Mouse (Mus musculus): ENCODE data around the gene Vps33a. TPM values are rescaled to one million over a fixed set of nuclear protein-coding genes. Genes with fewer than 3 reads are reported as not detected.

Vps33a gene
- 10 to 100 TPM; 43.8 to 49.3 TPM for total RNA-seq (2021)
- long read RNA-seq, experiment 1, full-length matches to known transcripts, result 51 of 59 reads
- long read RNA-seq, experiment 1, partial matches to known transcripts, result 2 of 59 reads
- long read RNA-seq, experiment 1, other reads (novel, unspliced or antisense), result 6 of 59 reads
- long read RNA-seq, experiment 2, full-length matches to known transcripts, result 91 of 110 reads
- long read RNA-seq, experiment 2, partial matches to known transcripts, result 11 of 110 reads
- long read RNA-seq, experiment 2, other reads (novel, unspliced or antisense), result 8 of 110 reads

GRCm38 (mm10) chr5:123572357-123573186 is at the start of gene Vps33a:
Gene Vps33a (minus strand): TSS chr5:123573038.
- DNase-seq (ENCODE audit: low spot score in 2 of 2), result peak; percentile 95 to 96

DNA sequence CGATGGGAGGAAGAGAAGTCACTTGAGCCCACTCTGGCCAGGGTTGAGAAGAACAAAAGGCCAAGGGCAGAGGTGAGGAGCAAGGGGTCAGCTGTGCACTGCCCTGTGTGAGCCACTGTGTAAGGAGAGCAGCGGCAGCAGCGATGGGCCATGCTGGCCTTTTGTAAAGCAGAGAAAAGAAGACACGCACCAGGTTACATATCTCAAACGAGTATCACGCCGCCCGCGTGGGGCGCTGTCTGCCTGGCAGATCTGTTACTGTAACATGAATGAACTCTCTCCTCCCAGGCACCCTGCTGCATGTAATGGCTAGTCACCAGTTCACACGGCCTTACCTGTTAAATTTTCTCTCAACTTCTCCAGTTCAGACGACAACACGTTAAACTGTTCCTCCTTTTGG is 49.6 kb upstream of the Vps33a start:
- no peak for DNase-seq (ENCODE audit: low spot score in 2 of 2)

GRCm38 (mm10) chr5:123618558-123618957 is 45.7 kb upstream of the Vps33a start:
- peak in 1 of 2 experiments; percentile 30 for DNase-seq (ENCODE audit: low spot score in 2 of 2)

DNA sequence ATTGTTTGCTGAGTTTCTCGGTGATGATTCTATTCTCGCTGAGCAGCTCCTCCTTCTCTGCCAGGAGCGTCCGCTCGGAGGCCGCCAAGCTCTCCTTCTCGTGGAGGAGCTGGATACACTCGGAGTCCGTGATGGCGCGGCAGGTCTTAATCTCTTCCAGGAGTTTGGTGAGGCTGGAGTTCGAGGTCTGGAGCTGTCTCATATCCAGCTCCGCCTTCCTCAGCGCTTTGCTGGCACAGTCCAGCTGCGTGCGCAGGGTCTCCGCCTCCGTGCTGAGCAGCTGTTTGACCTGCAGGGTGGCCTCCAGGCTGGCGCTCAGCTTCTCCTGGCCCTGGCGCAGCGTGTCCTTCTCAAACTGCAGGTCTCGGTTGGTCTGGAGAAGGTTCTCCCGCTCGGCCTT is 41.4 kb upstream of the Vps33a start:
- DNase-seq (ENCODE audit: low spot score in 2 of 2), result no peak

DNA sequence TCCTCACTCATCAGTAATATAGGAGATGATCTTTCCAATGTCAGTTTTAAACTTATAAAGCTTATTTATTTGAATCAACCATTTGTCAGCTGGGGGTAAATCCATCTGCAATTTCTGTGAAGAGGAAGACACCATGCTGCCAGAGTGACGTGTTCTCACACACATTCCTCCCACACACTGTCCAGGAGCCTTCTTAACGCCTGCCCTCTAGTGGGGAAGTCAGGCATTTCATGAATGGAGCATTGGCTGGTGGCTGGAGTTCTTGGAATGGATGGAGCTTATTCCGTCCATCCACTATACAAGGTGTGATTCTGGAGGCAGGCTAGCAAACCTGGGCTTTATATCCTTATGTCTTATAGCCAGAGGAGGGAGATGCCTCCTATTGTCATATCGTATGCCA is 37.0 kb upstream of the Vps33a start:
- peak; percentile 78 to 80 for DNase-seq (ENCODE audit: low spot score in 2 of 2)

GRCm38 (mm10) chr5:123609416-123609815 is 36.6 kb upstream of the Vps33a start:
- DNase-seq (ENCODE audit: low spot score in 2 of 2), result no peak

- DNase-seq (ENCODE audit: low spot score in 2 of 2), result no peak
Observed at GRCm38 (mm10) chr5:123607211-123607669, 34.4 kb upstream of the Vps33a start.

DNA sequence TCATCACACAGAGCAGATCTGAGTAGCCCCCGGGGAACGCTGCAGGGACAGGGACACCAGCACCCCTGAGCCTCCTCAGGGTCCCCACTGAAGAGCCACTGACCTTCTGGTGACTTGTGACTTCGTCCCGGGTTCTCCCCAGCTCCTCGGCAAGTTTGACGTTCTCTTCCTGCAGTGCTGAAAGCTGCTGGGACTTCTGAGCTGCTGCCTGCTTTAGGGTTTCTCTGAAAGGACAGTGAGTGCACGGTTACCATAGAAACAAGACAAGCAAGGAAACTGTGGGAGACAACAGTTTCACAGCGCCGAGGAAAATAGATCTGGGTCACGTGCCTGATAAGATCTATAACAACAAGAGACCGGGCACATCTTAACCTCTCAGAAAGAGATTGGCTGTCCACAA is 30.7 kb upstream of the Vps33a start:
- DNase-seq (ENCODE audit: low spot score in 2 of 2), result no peak

DNA sequence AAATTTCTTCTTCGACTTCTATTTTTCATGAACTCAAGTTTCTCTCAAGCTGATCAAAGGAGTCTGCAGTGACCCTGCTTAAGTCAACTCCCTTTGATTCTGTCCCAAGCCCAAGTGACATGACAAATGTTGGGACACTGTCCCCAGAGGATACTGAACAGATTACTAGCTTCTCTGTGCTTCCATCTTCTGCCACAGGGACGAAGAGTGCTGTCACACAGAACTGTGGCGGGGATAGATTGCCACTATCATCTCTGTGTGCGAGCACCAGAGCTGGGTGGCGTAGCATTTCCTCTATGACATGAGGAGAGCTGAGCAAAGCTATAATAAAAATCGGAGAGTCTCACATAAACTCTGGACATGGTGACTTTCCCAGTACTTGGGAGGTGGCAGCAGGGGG is 29.3 kb upstream of the Vps33a start:
- DNase-seq (ENCODE audit: low spot score in 2 of 2), result no peak

- no peak for DNase-seq (ENCODE audit: low spot score in 2 of 2)
Observed at GRCm38 (mm10) chr5:123599319-123599718, 26.5 kb upstream of the Vps33a start.

DNA sequence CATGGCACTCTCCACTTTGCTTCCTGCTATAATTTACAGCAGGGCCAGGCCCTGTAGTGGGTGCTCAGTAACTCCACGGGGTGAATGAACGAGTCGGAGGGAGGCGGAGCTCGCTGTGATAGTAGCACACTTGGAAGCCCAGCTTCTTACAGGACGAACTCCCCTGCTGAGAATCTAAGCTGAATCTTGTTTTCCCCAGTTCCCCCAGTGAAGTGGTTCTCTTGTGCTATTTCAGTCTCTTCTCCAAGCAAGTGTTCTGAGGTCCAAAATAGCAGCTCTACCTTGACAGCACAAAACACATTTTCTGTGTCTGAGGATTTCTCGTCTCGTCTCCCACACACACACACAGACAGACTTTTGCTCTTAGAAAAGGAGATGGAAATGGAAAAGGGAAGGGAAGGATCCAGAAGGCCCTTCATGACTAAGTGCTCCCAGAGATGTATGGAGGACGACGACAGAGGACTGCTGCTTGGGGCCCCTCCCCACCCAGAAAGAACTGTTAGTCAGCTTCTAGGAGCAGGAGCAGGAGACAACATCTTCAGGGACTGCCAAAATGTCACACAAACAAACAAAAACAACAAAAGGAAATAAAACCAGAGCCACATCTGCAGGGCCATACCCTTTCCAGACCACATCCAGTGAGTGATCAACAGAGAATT is 20.9 kb upstream of the Vps33a start:
- no peak for DNase-seq (ENCODE audit: low spot score in 2 of 2)

GRCm38 (mm10) chr5:123580043-123580442 is 7.2 kb upstream of the Vps33a start:
- no peak for DNase-seq (ENCODE audit: low spot score in 2 of 2)

DNA sequence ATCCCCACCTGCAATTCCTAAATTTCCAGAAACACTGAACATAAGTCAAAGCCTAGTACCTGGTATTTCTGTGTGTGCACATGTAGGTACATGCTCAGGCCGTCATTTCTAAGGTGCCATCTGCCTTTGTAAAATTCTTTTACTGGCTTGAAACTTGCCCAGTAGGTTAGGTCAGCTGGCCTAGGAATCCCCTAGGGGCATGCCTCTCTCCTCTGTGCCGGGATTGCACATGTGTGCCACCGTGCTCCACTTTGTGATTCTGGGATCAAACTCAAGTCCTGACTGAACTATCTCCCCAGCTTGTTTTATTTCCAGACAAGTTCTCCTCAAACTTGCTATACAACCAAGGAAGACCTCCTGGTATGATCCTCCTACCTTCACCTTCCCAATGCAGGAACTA is 3.9 kb upstream of the Vps33a start:
- DNase-seq (ENCODE audit: low spot score in 2 of 2), result no peak

DNA sequence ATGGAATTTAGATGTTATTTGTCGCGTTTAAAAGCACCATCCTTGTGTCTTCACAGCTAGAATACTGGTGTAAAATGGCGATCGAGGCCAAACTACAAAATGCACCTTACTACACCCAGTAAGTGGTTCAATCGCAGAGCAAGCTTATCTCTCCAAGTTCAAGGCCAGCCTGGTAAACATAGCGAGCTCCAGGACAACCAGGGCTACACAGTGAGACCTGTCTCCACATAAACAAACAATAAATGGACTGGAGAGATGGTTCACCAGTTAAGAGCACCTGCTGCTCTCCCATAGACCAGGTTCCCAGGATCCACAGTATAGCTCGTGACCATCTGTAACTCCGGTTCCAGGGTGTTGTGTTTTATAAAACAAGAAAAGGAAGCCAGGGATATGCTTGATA is 524 bp upstream of the Vps33a start:
- no peak for DNase-seq (ENCODE audit: low spot score in 2 of 2)

DNA sequence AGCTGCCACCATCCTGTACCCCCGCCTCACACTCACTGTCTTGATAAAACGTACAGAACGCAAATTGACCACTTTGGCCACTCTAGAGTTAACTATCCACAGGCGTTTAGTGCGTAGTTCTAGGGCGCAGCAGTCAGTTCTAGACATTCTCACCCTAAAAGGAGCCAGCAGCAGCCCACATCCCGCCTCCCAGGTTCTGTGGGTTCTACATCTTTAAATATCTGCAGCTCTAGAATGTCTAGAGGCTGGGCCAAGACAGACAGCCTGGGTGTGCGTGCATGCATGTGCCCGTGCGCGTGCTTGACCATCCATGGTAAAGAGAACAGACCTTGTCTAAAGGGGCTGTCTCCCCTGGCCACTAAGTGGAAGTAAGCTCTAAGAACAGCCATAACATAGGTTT is 11.7 kb downstream of the Vps33a start:
- no peak for DNase-seq (ENCODE audit: low spot score in 2 of 2)

- DNase-seq (ENCODE audit: low spot score in 2 of 2), result no peak
Observed at GRCm38 (mm10) chr5:123559588-123559987, 13.2 kb downstream of the Vps33a start.

DNA sequence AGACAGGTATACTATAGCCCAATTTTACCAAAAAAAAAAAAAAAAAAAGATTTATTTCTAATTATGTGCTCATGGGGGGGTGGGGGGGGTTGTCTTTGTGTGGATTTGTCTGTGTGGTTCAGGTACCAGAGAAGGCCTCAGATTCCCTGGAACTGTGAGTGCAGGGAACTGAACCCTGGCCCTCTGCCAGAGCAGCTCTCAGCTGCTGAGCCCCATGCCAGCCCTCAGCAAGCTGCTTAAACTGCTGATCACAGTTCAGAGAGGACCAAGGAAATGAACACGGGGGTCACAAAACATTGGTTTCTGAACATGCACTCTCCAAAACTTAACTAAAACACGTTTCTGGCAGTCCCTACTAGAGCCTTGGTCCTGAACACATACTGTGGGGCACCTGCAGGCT is 16.4 kb downstream of the Vps33a start:
- DNase-seq (ENCODE audit: low spot score in 2 of 2), result peak; percentile 45 to 47

- no peak for DNase-seq (ENCODE audit: low spot score in 2 of 2)
Observed at GRCm38 (mm10) chr5:123555693-123556092, 17.1 kb downstream of the Vps33a start.

DNA sequence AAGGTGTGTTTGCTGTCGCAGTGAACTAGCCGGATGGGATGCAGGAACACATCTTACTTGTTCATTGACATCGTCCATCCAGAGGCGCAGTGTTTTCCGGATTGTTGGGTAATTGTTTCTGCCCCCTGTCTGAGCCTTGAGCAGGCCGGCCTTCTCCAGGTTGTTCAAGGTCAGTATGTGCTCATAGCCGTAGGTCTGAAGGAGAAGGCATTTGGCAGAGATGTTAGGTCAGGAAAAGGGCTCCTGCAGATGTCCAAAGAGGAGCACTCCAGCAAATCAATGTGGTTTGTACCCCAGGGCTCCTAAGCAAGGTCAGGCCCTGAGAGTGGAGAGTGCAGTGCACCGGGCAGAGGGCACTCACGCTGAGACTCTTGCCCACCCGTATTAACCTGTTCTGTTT is 39.0 kb downstream of the Vps33a start:
- no peak for DNase-seq (ENCODE audit: low spot score in 2 of 2)

DNA sequence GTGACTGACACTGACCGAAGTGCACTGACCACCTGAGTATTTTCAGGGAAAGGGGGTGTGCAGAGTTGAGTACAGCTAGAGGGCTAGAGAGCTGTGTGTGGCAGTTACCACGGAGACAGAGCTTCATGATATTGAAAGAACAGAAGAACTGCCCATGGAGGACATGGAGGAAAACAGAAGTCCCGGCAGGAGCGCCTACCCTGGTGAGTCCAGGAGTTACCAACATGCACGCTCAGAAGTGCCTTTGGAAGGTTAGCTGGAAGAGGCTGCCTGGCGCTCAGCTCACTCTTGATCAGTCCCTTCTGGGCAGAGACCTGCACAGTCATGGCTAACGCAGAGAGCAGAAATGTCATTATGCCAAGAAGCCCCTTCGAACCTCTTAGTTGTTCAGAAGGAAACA is 42.8 kb downstream of the Vps33a start:
- no peak for DNase-seq (ENCODE audit: low spot score in 2 of 2)

- DNase-seq (ENCODE audit: low spot score in 2 of 2), result peak in 1 of 2 experiments; percentile 3
Observed at GRCm38 (mm10) chr5:123528641-123529040, 44.2 kb downstream of the Vps33a start.

Measured in adrenal gland, adult 18-20 months (tissue).